Mouse (Mus musculus) retina, embryonic 14.5 days (tissue): ENCODE results near the gene Ccdc88c.

ENCODE experiments used
- DNase-seq: peaks from one replicate; pipeline ENCODE4 v3.0.0-alpha.2; 2015; ENCODE audit warnings: low spot score

Gene Ccdc88c

GRCm38 (mm10) chr12:101028954-101029731, at the start of gene Ccdc88c:
Gene Ccdc88c, minus strand, starts transcription at chr12:101029056.
- peak; percentile 89 for DNase-seq

GRCm38 (mm10) chr12:101077955-101078354, 49.1 kb upstream of the Ccdc88c start:
- DNase-seq, result no peak

DNA sequence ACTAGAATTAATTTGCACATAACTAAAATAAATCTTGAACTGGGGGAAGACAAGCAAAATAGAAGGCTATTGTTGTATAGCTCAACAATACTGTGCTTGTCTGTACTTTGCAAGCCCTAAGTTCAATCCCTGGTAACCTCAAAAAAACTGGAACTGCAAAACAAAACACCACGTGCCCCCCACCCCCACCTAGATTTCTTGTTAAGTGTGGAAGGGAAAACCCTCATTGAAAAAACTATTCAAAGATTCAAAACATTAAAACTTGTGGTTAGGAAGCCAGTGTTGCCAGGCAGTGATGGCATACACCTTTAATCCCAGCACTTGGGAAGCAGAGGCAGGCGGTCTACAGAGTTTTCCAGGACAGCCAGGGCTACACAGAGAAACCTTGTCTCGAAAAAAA, 46.6 kb upstream of the Ccdc88c start:
- no peak for DNase-seq

- no peak for DNase-seq
These were observed 46.1 kb upstream of the Ccdc88c start for GRCm38 (mm10) chr12:101074821-101075429.

GRCm38 (mm10) chr12:101069813-101070212, 41.0 kb upstream of the Ccdc88c start:
- no peak for DNase-seq

DNA sequence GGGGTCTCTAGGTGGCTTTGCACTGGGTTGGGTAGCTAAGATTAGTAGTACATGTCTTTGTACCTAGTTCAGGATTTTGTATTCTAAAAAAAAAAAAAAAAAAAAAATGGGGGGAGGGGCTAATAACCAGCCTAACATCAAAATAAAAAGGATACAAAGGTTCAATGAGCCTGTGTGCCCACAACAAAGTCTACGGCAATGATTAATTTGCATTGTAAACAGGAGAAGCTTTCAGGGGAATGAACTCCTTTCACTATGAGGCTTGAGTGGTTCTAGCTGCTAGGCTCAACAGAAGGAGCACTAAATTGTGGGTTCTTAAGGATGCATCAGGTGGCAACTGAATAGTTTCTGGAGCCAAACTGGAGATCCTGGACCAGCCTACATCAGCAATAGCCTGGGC, 37.5 kb upstream of the Ccdc88c start:
- DNase-seq, result no peak

GRCm38 (mm10) chr12:101039956-101040355, 11.1 kb upstream of the Ccdc88c start:
- DNase-seq, result no peak

DNA sequence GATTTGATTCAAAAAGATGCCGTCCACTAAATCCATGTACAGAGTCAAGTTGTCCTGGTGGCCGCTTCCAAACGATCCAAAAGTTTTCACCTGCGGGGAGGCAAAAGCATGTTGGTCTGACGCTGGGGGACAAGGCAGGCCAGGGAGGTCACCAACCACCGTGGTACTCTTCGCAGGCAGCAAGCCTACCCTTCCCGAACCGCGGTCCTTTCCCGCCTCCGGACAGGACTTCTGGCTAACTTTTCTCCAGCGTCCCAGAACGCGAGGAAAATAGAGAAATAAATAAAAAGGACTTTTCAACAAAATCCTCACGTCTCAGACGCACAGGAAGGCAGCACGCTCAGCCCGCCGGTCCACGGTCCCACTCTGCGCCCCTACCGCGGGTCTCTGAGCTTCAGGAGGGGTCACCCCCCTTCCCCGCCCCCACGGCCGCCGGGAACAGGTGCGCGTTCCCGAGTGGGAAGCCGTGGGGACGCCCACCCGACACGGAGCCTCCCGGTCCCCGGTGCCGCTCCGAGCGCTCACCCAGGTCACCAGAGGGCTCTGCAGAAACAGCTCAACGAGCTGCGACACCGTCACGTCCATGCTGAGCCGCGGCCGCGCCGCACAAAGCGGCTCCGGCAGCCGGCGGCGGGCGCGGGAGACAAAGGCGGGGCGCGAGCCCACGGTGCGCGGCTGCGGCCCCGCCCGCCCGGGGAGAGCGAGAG, 456 bp downstream of the Ccdc88c start:
- DNase-seq, result no peak

DNA sequence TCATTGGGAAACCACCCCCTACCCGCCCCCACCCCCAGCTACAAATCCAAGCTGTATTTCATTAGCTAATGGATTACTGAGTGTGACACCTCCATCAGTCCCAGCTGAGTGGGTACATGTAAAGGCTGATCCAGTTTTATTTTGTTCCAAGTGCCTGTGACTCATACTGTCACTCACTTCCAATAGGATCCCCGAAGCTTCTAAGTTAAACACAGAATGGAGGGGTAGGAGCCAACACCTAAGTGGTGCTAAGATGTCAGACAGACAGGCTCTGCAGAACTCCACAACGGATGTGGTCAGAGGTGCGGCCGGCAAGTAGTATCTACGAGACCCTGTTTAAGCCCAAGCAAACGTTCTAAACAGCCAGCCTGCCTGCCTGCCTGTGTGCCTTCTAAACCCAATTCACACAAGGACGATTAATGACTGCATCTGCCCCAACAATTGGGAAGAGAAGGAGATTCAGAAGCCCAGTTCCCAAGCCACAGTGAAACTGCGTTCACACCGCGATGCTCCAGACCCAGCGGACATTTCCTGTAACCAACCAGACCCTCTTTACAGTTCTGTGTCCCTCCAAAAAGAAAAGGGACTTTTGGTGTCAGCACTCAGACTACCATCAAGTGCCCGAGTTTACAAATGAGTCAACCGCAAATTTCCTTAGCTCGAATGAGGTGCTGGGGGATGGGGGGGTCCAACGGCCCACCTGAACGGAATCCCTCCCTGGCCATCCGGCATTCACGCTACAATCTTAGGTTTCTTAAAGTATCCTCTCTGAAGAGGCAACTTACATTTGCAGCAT, 1.2 kb downstream of the Ccdc88c start:
- no peak for DNase-seq

DNA sequence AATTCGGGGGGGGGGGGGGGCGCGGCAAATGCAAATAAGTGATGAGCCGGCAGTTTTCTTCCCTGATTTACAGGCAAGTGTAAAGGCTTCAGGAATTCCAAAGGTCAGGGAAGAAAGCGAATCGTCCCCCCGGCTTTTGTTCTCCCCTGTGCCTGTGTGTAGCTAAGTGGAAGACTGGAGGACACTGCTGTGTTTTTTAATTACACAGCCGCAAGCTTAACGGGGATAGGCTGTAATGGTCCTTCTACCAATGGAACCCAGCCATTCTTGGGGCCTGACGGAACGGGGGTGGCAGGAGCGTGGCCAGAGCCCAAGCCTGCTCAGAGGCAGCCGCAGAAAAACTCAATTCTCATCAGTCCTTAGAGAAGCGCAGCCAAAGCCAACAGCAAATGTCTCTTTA, 1.9 kb downstream of the Ccdc88c start:
- DNase-seq, result peak; percentile 64

- no peak for DNase-seq
These were observed 2.3 kb downstream of the Ccdc88c start for GRCm38 (mm10) chr12:101026518-101026917.

GRCm38 (mm10) chr12:101026025-101026424, 2.8 kb downstream of the Ccdc88c start:
- DNase-seq, result no peak

DNA sequence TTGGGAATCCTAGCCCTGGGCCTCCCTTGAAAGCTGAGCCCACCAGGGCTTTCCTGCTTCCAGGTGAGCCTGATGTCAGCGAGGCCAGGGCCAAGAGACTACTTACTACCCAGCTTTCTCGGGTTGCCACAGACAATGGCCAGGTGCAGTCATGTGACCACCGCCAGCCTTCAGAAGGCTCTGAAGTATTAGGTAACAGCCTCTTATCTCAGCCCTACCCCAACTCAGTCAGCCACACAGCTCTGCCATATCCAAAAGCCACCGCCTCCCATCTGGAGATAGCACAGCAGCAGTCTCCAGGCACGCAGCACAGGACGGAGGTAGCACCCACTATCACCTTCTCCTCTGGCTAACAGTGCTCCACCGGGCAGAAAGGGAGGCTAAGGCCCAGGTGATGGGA, 3.5 kb downstream of the Ccdc88c start:
- DNase-seq, result no peak

GRCm38 (mm10) chr12:101024824-101025223, 4.0 kb downstream of the Ccdc88c start:
- no peak for DNase-seq

- no peak for DNase-seq
These were observed 5.7 kb downstream of the Ccdc88c start for GRCm38 (mm10) chr12:101023143-101023542.

DNA sequence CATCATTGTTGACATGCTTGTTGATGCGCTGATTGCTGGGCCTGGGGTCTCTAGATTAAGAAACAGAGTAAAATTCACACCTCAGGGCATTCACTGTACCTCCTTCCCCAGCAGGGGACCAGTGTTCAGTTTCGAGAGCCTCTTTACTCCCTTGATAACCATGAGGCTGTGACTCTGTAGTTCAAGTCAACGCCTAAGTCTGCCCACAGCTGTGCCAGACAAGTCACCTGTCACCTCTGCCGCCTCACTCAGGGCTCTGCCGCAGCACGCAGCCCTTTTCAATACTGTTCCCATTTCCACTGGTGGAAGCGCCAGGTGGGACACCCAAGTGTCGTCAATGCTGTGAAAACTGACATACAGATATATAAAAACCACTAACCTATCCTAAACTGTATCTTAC, 6.5 kb downstream of the Ccdc88c start:
- no peak for DNase-seq

- DNase-seq, result no peak
These were observed 7.2 kb downstream of the Ccdc88c start for GRCm38 (mm10) chr12:101021484-101022226.

- no peak for DNase-seq
These were observed 8.4 kb downstream of the Ccdc88c start for GRCm38 (mm10) chr12:101020210-101021015.

GRCm38 (mm10) chr12:101019443-101019842, 9.4 kb downstream of the Ccdc88c start:
- DNase-seq, result no peak

DNA sequence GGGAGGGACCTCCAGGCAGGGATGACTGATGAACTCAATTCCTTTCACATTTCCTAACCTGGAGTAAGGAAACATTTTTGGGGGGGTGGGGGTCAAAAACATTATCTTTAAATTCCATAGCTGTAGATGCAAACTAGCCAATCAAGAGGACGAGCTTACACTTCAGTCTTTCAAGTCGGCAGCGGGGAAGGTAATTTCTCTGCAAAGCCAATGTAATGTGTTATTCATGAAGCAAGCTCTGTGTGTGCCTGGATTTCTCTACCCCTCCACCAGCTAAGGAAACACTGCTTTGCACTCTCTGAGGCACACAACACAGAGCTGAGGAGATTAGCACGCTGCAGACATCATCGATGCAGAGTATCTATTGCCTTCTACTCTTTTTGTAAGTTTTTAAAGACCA, 9.8 kb downstream of the Ccdc88c start:
- DNase-seq, result no peak

GRCm38 (mm10) chr12:101017971-101018371, 10.9 kb downstream of the Ccdc88c start:
- DNase-seq, result peak; percentile 7
